ENCODE assay signal across 10 mouse cellular contexts in genomic region chr19:28836116-28836515, GRCm38 (mm10). TPM values are rescaled to one million over a fixed set of nuclear protein-coding genes. Genes with fewer than 3 reads are reported as not detected.
A peak's percentile ranks its signal among the peaks of the same experiment; 100 is the strongest.
DNase-seq lines count a peak whose midpoint lies in the region; ATAC-seq and TF ChIP-seq lines count a peak whose summit lies in the region.
"Had no signal": no experiment of that assay in that cellular context is flagged by ENCODE, and none has a peak within 500 bp of the region (broad histone marks: within the 10 kb centered on the region; RNA-seq: fewer than 3 reads in every experiment).

No protein-coding gene starts in this region.

- no peak for DNase-seq in layer of hippocampus, adult 2 months (ENCODE audit: low spot score in 2 of 2)
- DNase-seq in layer of hippocampus, postnatal 14 days (ENCODE audit: low spot score in 2 of 2) = no peak
- DNase-seq in embryonic facial prominence, embryonic 10.5 days (ENCODE audit: low spot score) = no peak
- DNase-seq in spleen, postnatal 36 days (ENCODE audit: low spot score in 2 of 2) = no peak
- no peak for DNase-seq in right cerebral cortex, postnatal 4 days
- DNase-seq: adrenal gland, postnatal 10 days; gastrocnemius, postnatal 14 days had no signal

- H3K4me2 ChIP-seq in hindbrain, embryonic 16.5 days (ENCODE audit: low read length) = peak overlapping the region; percentile 63
- peak overlapping the region; percentile 78 for H3K4me2 ChIP-seq in midbrain, embryonic 15.5 days

- peak overlapping the region; percentile 80 for H3K9ac ChIP-seq in hindbrain, embryonic 16.5 days (ENCODE audit: low read depth, low read length)
- H3K9ac ChIP-seq in midbrain, embryonic 15.5 days = no peak overlapping the region

- TF ChIP-seq CTCF in layer of hippocampus, adult 2 months (conservative IDR thresholded peaks at IDR 0.05) = no peak

- H3K4me1 ChIP-seq in embryonic facial prominence, embryonic 10.5 days = peaks cover 15% of the 10 kb centered on the region
- peaks cover 10% of the 10 kb centered on the region for H3K4me1 ChIP-seq in hindbrain, embryonic 16.5 days (ENCODE audit: control insufficient read depth, insufficient read depth, low read depth, low read length)
- H3K4me1 ChIP-seq in midbrain, embryonic 15.5 days = peaks cover 7% of the 10 kb centered on the region; the same call in 1 of the 2 replicates

- no peaks in the 10 kb centered on the region for H3K36me3 ChIP-seq in embryonic facial prominence, embryonic 10.5 days (replicated peaks)
- no peaks in the 10 kb centered on the region for H3K36me3 ChIP-seq in hindbrain, embryonic 16.5 days (ENCODE audit: control insufficient read depth, insufficient read depth, low read length)
- no peaks in the 10 kb centered on the region for H3K36me3 ChIP-seq in midbrain, embryonic 15.5 days (replicated peaks)

- peak overlapping the region; percentile 95 for H3K27ac ChIP-seq in layer of hippocampus, adult 2 months
- H3K27ac ChIP-seq in embryonic facial prominence, embryonic 10.5 days (replicated peaks) = no peak overlapping the region
- no peak overlapping the region for H3K27ac ChIP-seq in hindbrain, embryonic 16.5 days (ENCODE audit: low read depth, low read length)
- H3K27ac ChIP-seq in midbrain, embryonic 15.5 days = no peak overlapping the region

- peak overlapping the region; percentile 83 for H3K4me3 ChIP-seq in layer of hippocampus, adult 2 months
- H3K4me3 ChIP-seq in embryonic facial prominence, embryonic 10.5 days = peak overlapping the region; percentile 78; the same call in 1 of the 2 replicates
- peak overlapping the region; percentile 70 for H3K4me3 ChIP-seq in hindbrain, embryonic 16.5 days (ENCODE audit: low read length)
- peak overlapping the region; percentile 57 for H3K4me3 ChIP-seq in midbrain, embryonic 15.5 days

- 0 out of 2 replicates have a peak, but pooled peaks have one; percentile 13 for ATAC-seq in hindbrain, embryonic 16.5 days
- ATAC-seq in midbrain, embryonic 15.5 days (replicated peaks) = 0 out of 2 replicates have a peak, but pooled peaks have one; percentile 0

- peaks cover 58% of the 10 kb centered on the region for H3K27me3 ChIP-seq in embryonic facial prominence, embryonic 10.5 days (replicated peaks; ENCODE audit: low read depth, poor library complexity, severe bottlenecking)
- H3K27me3 ChIP-seq in hindbrain, embryonic 16.5 days (replicated peaks; ENCODE audit: control insufficient read depth, insufficient read depth, low read length) = no peaks in the 10 kb centered on the region
- no peaks in the 10 kb centered on the region for H3K27me3 ChIP-seq in midbrain, embryonic 15.5 days (replicated peaks)

- no peaks in the 10 kb centered on the region for H3K9me3 ChIP-seq in embryonic facial prominence, embryonic 10.5 days
- H3K9me3 ChIP-seq in hindbrain, embryonic 16.5 days (ENCODE audit: control insufficient read depth, low read length) = no peaks in the 10 kb centered on the region
- H3K9me3 ChIP-seq in midbrain, embryonic 15.5 days = no peaks in the 10 kb centered on the region

- WGBS in embryonic facial prominence, embryonic 10.5 days = 51% methylated on average over 3 of the region's 3 CpGs
- WGBS in hindbrain, embryonic 16.5 days = 56% methylated on average over 3 of the region's 3 CpGs
- WGBS in midbrain, embryonic 15.5 days = 67% methylated on average over 3 of the region's 3 CpGs

RNA-seq across cellular contexts. Expression of gene Slc1a1, which starts 1.3 kb away (rescaled TPM):
- total RNA-seq in layer of hippocampus, adult 2 months (2021) = 100 to 1,000 TPM; 139 to 149 TPM
- total RNA-seq in layer of hippocampus, postnatal 14 days (2021) = 100 to 1,000 TPM; 129 to 141 TPM
- 0.55 and 1.00 TPM in 2 replicates for polyA plus RNA-seq in embryonic facial prominence, embryonic 10.5 days (2016; fragmentation: Nextera tagmentation; extraction: Ambion mirVana)
- 48.0 and 53.7 TPM in 2 replicates for polyA plus RNA-seq in hindbrain, embryonic 16.5 days (2015; fragmentation: Nextera tagmentation; extraction: Ambion mirVana)
- polyA plus RNA-seq in midbrain, embryonic 15.5 days (2015; fragmentation: Nextera tagmentation; extraction: Ambion mirVana) = 37.9 and 40.3 TPM in 2 replicates
- total RNA-seq: MEL had no signal

Comparison
In these comparisons a context has a peak if more than half of its experiments do, and no peak if none do; other contexts are left out.
1. RNA of gene Slc1a1, which starts 1.3 kb away (polyA plus RNA-seq): 48.0 to 53.7 TPM in hindbrain, embryonic 16.5 days and 37.9 to 40.3 TPM in midbrain, embryonic 15.5 days; 0.55 to 1.00 TPM in embryonic facial prominence, embryonic 10.5 days; every median in the first group is over 10 times any median in the second.
2. Peak in every context shown above with its lines, with median percentiles within 50 percentile points of each other: H3K4me3 ChIP-seq.